Mouse (Mus musculus) heart, postnatal 0 days (tissue): ENCODE data around the gene Pnpla5.

ENCODE experiments used
- CTCF ChIP-seq: IDR thresholded peaks from 2 replicates; pipeline ENCODE4 v1.5.1; 2016; ENCODE audit warnings: antibody characterized with exemption, control low read depth, low read depth
- EP300 ChIP-seq: IDR thresholded peaks from 2 replicates; pipeline ENCODE4 v1.6.1; 2016; ENCODE audit warnings: antibody characterized with exemption, low read depth

GRCm38 (mm10) chr15:84161871-84162270, 38.9 kb upstream of the Pnpla5 start:
- no peak for TF ChIP-seq CTCF
- no peak for TF ChIP-seq EP300
